Mouse (Mus musculus) cerebellum, postnatal 10 days (tissue): ENCODE results near the gene Mknk2.

ENCODE experiments used
- DNase-seq, 2 experiments: peaks; one replicate each; pipeline ENCODE4 v3.0.0; 2021; ENCODE audit warnings: mixed read lengths in 2 of 2

Gene Mknk2

DNA sequence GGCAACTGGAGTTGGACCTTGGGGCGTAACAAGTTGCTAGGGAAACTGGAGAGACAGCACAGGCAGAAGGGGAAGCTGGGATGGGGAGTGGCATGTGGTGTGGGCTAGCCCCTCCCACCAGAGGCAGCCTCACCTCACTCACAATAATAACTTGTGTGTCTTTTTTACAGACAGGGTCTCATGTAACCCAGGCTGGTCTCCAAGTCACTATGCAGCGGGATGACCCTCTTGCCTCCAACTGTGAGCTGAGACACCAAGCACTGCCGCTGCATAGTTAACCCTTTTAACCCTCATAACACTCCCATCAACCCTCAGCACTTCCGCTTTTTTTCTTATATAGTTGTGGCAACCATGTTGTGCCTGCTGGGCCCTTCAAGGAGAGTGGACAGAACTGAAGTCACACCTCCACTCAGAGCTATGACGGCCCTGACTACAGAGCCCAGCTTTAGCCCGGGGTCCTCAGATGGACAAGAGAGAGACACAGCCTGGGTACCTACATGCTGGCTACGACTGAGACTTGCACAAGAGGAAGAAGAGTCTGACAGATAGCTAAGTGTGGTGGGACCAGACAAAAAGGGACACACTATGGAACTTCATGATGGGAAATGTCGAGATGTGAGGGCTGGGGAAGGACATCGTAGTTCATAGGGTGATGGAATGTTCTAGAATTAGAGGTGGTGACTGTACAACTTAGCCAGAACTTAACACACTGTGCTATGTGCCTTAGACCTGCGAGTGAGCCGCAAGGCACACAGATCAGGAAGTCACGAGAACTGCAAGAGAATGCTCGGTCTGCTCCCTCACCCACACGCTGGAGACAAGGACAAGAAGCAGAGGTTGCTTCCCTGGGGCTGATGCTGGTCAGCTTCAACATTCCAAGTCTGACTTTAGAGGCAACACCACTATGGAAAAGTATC lies 14.6 kb upstream of the Mknk2 start:
- DNase-seq, result no peak

DNA sequence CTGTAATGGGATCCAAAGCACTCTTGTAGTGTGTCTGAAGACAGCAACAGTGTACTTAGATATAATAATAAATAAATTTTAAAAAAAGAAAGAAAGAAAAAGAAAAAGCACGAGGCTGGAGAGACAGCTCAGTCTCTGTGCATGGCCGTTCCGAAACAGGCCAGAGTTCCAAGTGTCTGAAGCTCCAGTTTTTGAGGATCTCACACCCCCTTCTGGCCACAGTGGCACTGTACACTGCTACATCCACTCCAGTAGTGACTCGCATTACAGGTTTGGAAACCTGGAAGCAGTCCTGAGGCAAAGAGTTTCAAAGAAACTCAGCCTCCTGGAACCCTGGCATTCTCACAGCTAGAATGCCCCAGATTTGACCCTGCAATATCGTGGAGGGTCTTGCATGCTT lies 9.9 kb upstream of the Mknk2 start:
- peak; percentile 83 for DNase-seq

GRCm38 (mm10) chr10:80686617-80687016 lies 8.7 kb upstream of the Mknk2 start:
- peak; percentile 64 to 69 for DNase-seq

DNA sequence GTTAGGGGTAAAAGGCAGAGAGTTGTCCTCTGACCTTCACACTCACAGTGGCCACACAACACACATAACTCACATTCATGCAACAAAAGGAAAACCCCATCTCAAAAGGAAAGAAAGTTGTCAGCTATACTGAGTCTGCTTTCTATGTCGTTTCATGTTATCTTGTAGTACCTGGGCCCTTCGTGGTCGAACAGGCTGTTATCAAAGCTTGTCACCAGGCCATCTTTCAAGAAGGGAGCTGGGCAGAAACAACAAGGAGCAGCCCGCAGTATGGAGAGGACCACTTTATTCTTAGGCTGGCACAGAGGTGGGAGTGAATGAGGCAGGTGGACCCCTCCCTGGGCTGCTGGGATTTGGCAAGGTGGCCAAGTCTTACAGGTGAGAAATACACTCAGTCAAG lies 7.1 kb upstream of the Mknk2 start:
- no peak for DNase-seq

DNA sequence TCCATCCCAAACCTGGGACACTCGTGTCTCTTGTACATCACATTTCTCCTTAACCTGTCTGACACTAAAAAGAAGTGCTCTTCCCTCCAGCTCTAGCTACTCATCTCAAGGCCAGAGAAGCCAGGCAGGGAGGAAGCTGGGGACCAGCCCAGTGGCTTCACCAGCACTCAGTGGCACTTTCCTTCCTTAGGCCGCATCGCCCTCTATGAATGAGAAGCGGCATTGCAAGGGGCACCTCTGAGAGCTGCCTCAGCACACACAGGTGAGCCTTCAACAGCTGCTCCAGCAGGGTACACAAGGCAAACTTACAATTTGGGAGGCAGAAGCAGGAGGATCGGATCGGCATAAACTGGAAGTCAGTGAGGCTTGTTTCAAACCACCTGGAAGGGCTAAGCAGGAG lies 6.3 kb upstream of the Mknk2 start:
- peak; percentile 73 to 77 for DNase-seq

GRCm38 (mm10) chr10:80683647-80684046 lies 5.7 kb upstream of the Mknk2 start:
- no peak for DNase-seq

DNA sequence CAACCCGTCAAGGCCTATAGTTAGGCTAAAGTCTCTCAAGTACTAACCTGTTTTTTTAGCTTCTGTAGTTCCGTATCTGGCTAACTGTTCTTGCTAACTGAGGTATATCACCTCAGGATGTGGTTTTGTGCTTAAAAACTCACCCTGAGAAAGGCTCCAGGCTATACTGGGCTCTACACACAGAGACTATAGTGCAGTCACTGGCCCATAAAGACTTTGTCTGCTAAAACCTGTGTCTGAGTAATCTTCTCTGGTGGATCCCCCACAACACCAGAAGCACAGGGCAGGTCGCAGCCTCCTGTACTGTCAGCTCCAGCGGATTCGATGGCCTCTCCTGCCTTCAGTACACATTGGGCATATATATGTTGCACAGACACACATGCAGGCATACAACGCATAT lies 4.1 kb upstream of the Mknk2 start:
- DNase-seq, result no peak

GRCm38 (mm10) chr10:80680260-80680696 lies 2.4 kb upstream of the Mknk2 start:
- no peak for DNase-seq

GRCm38 (mm10) chr10:80679556-80680259 lies 1.8 kb upstream of the Mknk2 start:
- no peak for DNase-seq

DNA sequence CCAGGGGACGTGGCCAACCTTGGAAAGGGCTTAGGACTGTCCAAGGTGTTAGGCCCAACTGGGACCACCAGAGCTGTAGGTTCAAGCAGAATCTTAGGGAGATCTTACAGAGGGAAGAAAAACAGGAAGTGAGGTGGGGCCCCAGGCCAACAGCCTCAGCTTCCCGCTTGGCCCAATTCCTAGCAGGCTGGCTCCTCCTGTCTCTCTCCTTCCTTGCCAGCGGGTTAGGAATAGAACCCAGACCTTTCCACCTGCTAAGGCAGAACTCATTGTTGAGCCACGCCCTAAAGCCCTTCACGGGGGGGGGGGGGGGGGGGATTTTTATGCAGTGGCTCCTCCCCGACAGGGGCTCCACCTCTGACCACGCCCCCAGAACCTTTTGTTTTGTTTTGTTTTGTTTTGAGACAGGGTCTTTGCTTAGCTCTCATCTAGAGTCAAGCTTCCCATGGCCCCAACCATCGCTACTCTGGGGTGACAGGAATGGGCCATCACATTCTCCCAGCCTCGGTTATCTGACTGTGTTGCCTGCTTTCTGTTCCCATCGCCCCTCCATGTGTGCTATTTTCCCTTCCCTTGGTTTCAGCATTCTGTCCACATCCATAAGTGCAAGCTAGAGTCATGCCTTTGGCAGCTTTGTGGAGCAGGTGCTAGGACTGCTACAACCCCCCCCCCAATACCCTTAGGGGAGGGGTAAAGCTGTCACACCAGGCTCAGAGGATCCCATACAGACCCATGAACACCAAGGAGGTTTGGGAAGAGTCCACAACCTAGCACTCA lies 877 bp upstream of the Mknk2 start:
- peak; percentile 68 to 72 for DNase-seq

GRCm38 (mm10) chr10:80677128-80677875 lies 610 bp downstream of the Mknk2 start:
- peak in 1 of 2 experiments; percentile 10 for DNase-seq

DNA sequence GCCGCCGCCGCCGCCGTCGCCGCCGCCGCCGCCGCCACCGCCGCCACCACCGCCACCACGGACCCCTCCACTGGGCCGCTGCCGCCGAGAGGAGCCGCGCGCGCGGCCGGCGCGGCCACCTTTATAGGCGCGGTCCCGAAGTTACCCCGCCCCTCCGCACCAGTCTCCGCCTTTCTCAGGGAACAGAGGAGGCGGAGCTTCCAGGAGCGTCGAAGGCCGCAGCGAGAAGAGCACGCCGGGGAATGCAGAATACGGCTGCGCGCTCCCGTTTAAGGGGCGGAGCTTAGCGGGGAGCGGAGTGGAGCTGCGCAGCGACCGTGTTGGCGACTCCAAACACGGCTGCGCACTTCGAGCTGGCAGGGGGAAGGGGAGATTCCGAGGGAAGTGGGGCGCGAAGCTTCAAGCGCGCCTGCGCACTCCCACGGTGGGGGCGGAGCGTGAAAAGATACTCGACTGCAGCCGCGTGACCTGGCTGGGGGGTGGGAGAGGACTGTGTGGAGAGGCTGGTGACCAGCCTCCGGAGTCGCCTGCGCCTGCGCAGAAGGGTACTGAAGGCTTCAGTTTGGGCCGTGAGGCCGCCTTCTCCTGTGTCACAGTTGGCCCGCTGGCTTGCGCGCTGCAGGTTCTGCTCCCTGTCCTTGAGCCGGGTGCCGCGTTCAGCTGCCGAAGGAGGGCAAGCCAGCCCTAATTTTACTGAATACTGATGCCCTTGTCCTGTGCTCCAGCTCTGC lies 1.5 kb downstream of the Mknk2 start:
- peak; percentile 100 for DNase-seq

GRCm38 (mm10) chr10:80675405-80676197 lies 2.3 kb downstream of the Mknk2 start:
- no peak for DNase-seq

GRCm38 (mm10) chr10:80674851-80675404 lies 3.0 kb downstream of the Mknk2 start:
- no peak for DNase-seq

GRCm38 (mm10) chr10:80674161-80674711 lies 3.7 kb downstream of the Mknk2 start:
- peak; percentile 43 to 45 for DNase-seq

- no peak for DNase-seq
Measured at GRCm38 (mm10) chr10:80673690-80674089, 4.2 kb downstream of the Mknk2 start.

DNA sequence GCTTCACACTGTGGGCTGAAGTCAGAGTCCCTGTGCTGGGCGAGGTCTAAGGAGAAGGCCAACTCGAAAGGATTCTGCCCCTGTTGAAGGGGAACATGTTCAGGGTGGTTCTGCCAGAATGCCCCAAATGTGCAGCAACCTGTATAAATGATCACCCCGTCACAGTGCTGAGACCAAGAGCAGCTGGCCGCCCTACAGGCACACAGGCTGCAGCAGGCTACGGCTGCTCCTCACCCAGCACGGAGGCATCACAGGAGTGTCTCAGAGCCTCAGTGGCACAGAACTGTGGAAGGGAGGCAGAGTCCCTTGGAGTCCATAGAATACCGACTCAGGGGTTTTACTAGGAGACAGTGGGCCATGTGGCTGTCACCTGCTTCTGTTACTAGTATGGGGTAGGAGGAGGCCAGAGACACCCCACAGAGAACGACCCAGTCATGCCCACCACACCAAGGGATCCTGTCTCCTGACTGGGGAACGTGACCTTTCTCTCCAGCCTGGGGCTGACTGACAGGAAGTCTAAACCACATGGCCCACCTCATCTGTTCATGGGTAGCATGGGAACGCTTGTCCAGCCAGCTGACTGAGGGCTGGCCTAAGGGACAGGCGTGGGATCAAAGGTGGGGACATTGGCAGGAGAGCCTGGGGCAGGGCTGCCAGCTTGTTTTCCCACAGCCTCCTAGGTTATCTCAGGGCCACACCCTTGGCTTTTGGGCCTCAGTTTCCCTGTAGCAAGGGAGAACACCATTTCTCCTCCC lies 5.8 kb downstream of the Mknk2 start:
- DNase-seq, result no peak

DNA sequence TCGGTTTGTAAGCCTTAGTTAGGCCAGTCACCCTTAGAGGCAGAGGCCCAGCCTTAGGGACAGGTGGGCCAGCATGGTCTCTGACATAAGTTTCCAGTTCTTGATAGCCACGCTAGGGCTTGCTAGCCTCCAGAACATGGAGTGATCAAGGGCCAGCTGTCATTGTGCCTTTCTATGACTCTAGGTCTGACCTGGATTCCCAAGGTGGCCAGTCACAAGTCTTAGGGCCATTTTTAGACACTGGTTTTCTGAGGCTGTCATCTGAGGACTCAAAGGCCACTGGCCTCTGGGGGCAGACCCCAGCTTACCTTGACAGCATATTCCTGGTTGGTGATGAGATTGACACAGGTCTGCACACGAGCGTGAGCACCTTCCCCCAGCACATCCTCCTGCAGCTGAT lies 6.7 kb downstream of the Mknk2 start:
- no peak for DNase-seq

GRCm38 (mm10) chr10:80670531-80670930 lies 7.4 kb downstream of the Mknk2 start:
- DNase-seq, result peak in 1 of 2 experiments; percentile 47
